Mouse (Mus musculus) thymus, postnatal 4 days (tissue): ENCODE data around the gene Slc39a11.

Source experiments
- DNase-seq: peaks from one replicate; pipeline ENCODE4 v3.0.0; 2021

Slc39a11 gene

GRCm38 (mm10) chr11:113382674-113383571 lies 267.0 kb downstream of the Slc39a11 start:
- no peak for DNase-seq

GRCm38 (mm10) chr11:113381550-113381949 lies 268.3 kb downstream of the Slc39a11 start:
- DNase-seq, result no peak

GRCm38 (mm10) chr11:113378867-113379266 lies 271.0 kb downstream of the Slc39a11 start:
- peak; percentile 34 for DNase-seq

GRCm38 (mm10) chr11:113376066-113376465 lies 273.8 kb downstream of the Slc39a11 start:
- no peak for DNase-seq

GRCm38 (mm10) chr11:113373926-113374325 lies 276.0 kb downstream of the Slc39a11 start:
- DNase-seq, result no peak

- DNase-seq, result no peak
These were observed 276.5 kb downstream of the Slc39a11 start for GRCm38 (mm10) chr11:113373331-113373730.

- DNase-seq, result no peak
These were observed 281.8 kb downstream of the Slc39a11 start for GRCm38 (mm10) chr11:113368046-113368445.

- DNase-seq, result no peak
These were observed 283.4 kb downstream of the Slc39a11 start for GRCm38 (mm10) chr11:113366257-113367030.

GRCm38 (mm10) chr11:113363739-113364138 lies 286.1 kb downstream of the Slc39a11 start:
- no peak for DNase-seq

GRCm38 (mm10) chr11:113362617-113363016 lies 287.3 kb downstream of the Slc39a11 start:
- peak; percentile 63 for DNase-seq

GRCm38 (mm10) chr11:113360049-113360835 lies 289.6 kb downstream of the Slc39a11 start:
- DNase-seq, result no peak

GRCm38 (mm10) chr11:113355932-113356331 lies 293.9 kb downstream of the Slc39a11 start:
- DNase-seq, result no peak

- no peak for DNase-seq
These were observed 297.6 kb downstream of the Slc39a11 start for GRCm38 (mm10) chr11:113352085-113352815.

- peak; percentile 39 for DNase-seq
These were observed 299.3 kb downstream of the Slc39a11 start for GRCm38 (mm10) chr11:113350583-113350982.

- DNase-seq, result no peak
These were observed 302.9 kb downstream of the Slc39a11 start for GRCm38 (mm10) chr11:113346895-113347514.

- peak; percentile 55 for DNase-seq
These were observed 310.1 kb downstream of the Slc39a11 start for GRCm38 (mm10) chr11:113339770-113340169.

GRCm38 (mm10) chr11:113338581-113338980 lies 311.3 kb downstream of the Slc39a11 start:
- peak; percentile 44 for DNase-seq

- DNase-seq, result no peak
These were observed 314.2 kb downstream of the Slc39a11 start for GRCm38 (mm10) chr11:113335706-113336105.

- no peak for DNase-seq
These were observed 315.4 kb downstream of the Slc39a11 start for GRCm38 (mm10) chr11:113334444-113334881.

- no peak for DNase-seq
These were observed 316.3 kb downstream of the Slc39a11 start for GRCm38 (mm10) chr11:113333535-113333934.

GRCm38 (mm10) chr11:113330061-113330591 lies 319.8 kb downstream of the Slc39a11 start:
- no peak for DNase-seq
